Mouse (Mus musculus): ENCODE results near the gene Gcfc2. TPM values are rescaled to one million over a fixed set of nuclear protein-coding genes. Genes with fewer than 3 reads are reported as not detected.
A peak's percentile ranks its signal among the peaks of the same experiment; 100 is the strongest.

The Gcfc2 gene
- polyA plus RNA-seq, 1 experiment from 2014 or later = 10.1 TPM

DNA sequence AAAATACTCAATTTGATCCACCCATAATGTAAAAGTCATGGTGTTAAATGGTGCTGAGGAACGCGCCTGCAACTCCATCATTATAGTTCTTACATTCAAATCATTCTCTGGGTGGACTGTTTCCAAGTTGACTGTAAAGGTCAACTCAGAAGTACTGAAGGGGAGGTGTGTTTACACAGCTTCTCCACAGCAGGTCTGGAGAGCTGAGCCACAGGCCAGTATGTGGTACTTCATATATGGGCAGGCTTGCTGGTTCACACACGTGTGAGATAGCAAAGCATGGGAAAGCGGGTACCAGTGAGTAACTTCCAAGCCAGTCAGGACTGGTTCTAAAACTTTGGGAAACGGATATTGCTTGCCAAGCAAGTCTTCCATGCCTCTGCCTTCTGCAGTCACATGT lies 31.7 kb downstream of the Gcfc2 start:
- H3K36me3 ChIP-seq = peaks cover 92% of the 10 kb centered on the region
- no peaks in the 10 kb centered on the region for H3K4me1 ChIP-seq
- DNase-seq (ENCODE audit: low spot score) = no peak
- 95% methylated on average over 5 of the region's 5 CpGs for WGBS
- H3K9me3 ChIP-seq = no peaks in the 10 kb centered on the region; the same call in 1 of the 2 replicates
- no peak overlapping the region for H3K4me3 ChIP-seq
- H3K27ac ChIP-seq = no peak overlapping the region
- H3K27me3 ChIP-seq (ENCODE audit: insufficient read depth, poor library complexity, severe bottlenecking) = no peaks in the 10 kb centered on the region

- WGBS = 88% methylated on average over 4 of the region's 4 CpGs
- Histone ChIP-seq H3K4me3 (no peak overlapping the region), H3K27ac (no peak overlapping the region), H3K36me3 (peaks cover 92% of the 10 kb centered on the region), H3K27me3 (ENCODE audit: insufficient read depth, poor library complexity, severe bottlenecking) (no peaks in the 10 kb centered on the region), H3K9me3 (no peaks in the 10 kb centered on the region; the same call in 1 of the 2 replicates), H3K4me1 (no peaks in the 10 kb centered on the region)
- DNase-seq (ENCODE audit: low spot score) = no peak
These were observed 32.9 kb downstream of the Gcfc2 start for GRCm38 (mm10) chr6:81956399-81956798.

- no peak for DNase-seq (ENCODE audit: low spot score)
- peaks cover 91% of the 10 kb centered on the region for H3K36me3 ChIP-seq
- no peak overlapping the region for H3K4me3 ChIP-seq
- no peaks in the 10 kb centered on the region for H3K27me3 ChIP-seq (ENCODE audit: insufficient read depth, poor library complexity, severe bottlenecking)
- WGBS = 89% methylated on average over 11 of the region's 11 CpGs
- no peaks in the 10 kb centered on the region for H3K4me1 ChIP-seq
- H3K9me3 ChIP-seq = no peaks in the 10 kb centered on the region; the same call in 1 of the 2 replicates
- H3K27ac ChIP-seq = no peak overlapping the region
These were observed 34.5 kb downstream of the Gcfc2 start for GRCm38 (mm10) chr6:81957992-81958391.

DNA sequence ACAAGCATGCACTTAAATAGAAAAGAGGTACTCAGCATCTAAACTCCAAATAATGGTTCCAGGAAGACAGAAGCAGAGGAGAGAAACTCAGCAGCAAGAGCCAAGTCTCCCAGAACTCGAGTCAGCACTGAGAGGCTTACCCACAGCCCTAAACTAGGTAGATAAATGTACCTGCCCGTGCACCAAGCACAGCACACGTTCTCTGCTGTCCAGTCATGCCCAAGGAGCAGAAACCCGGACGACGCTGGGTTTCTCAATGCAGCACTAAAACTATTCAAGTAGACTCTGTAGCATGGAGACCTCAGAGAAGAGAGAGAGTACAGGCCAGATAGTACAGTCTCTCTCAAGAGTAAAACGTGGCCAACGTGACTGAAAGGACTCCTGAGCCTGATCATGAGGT lies 36.4 kb downstream of the Gcfc2 start:
- H3K4me1 ChIP-seq = peaks cover 5% of the 10 kb centered on the region; the same call in 1 of the 2 replicates
- 87% methylated on average over 8 of the region's 8 CpGs for WGBS
- no peak overlapping the region for H3K4me3 ChIP-seq
- H3K27ac ChIP-seq = no peak overlapping the region
- no peaks in the 10 kb centered on the region for H3K27me3 ChIP-seq (ENCODE audit: insufficient read depth, poor library complexity, severe bottlenecking)
- peaks cover 90% of the 10 kb centered on the region for H3K36me3 ChIP-seq
- no peaks in the 10 kb centered on the region; the same call in 1 of the 2 replicates for H3K9me3 ChIP-seq
- DNase-seq (ENCODE audit: low spot score) = no peak

- 96% methylated on average over 1 of the region's 1 CpGs for WGBS
These were observed 36.8 kb downstream of the Gcfc2 start for GRCm38 (mm10) chr6:81960284-81960683.

DNA sequence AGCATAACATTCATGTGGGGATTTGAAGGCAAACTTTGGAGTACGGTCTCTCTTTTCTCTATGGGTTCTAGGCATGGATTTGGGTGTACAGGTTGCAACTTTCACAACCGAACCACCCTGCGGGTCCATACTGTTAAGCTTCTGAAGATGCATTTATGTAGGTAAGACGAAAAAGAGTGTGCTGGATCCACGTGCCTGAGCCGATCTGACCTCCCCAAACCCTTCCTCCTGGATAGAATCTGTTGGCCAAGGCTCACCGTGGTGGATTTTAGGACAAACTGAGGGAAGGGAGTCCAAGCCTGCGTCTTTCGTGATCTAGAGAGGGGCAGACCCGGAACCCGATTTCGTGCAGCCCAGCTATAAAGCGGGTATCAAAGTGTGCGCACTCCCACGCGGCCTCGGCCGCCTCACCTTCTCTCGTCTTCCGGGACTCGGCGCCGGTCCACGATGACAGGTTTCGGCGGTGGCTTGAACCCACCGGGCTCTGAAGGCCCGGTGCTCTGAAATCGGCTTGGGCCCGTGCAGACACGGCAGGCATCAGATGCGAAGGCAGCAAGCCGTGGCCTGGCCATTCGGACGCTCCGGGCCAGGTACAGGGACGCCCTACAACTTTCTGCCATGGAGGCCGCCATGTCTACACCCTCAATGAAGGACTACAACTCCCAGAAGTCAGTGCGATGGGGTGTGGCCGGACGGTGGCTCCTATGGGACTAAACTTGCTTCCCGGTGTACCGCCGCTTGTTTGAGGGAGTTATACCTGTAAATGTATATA lies 42.0 kb downstream of the Gcfc2 start, which contains the start of gene Mrpl19:
Gene Mrpl19, minus strand, starts transcription at position 663 of the 772 bp plus-strand sequence.
- Histone ChIP-seq H3K4me3 (peak within 1 kb of the TSS; percentile 88), H3K27ac (peak within 1 kb of the TSS; percentile 93), H3K36me3 (peaks cover 34% of the 10 kb centered on the region), H3K27me3 (ENCODE audit: insufficient read depth, poor library complexity, severe bottlenecking) (no peaks in the 10 kb centered on the region), H3K4me1 (peaks cover 6% of the 10 kb centered on the region; the same call in 1 of the 2 replicates), H3K9me3 (no peaks in the 10 kb centered on the region)
- WGBS = under 1% methylated on average over 44 of the region's 44 CpGs
- DNase-seq (ENCODE audit: low spot score) = peak; percentile 96

More at GRCm38 (mm10) chr6:81960284-81960683, 36.8 kb downstream of the Gcfc2 start:
- Histone ChIP-seq H3K4me1 (peaks cover 6% of the 10 kb centered on the region; the same call in 1 of the 2 replicates), H3K27ac (no peak overlapping the region), H3K9me3 (no peaks in the 10 kb centered on the region; the same call in 1 of the 2 replicates), H3K27me3 (ENCODE audit: insufficient read depth, poor library complexity, severe bottlenecking) (no peaks in the 10 kb centered on the region), H3K36me3 (peaks cover 86% of the 10 kb centered on the region), H3K4me3 (no peak overlapping the region)
- DNase-seq (ENCODE audit: low spot score) = no peak

- DNase-seq (ENCODE audit: low spot score) = no peak
- Histone ChIP-seq H3K27me3 (ENCODE audit: insufficient read depth, poor library complexity, severe bottlenecking) (no peaks in the 10 kb centered on the region), H3K4me1 (peaks cover 6% of the 10 kb centered on the region; the same call in 1 of the 2 replicates), H3K27ac (peak overlapping the region; percentile 93), H3K9me3 (no peaks in the 10 kb centered on the region), H3K4me3 (peak overlapping the region; percentile 88), H3K36me3 (peaks cover 28% of the 10 kb centered on the region)
- 55% methylated on average over 2 of the region's 2 CpGs for WGBS
These were observed 42.6 kb downstream of the Gcfc2 start for GRCm38 (mm10) chr6:81966068-81966544.

DNA sequence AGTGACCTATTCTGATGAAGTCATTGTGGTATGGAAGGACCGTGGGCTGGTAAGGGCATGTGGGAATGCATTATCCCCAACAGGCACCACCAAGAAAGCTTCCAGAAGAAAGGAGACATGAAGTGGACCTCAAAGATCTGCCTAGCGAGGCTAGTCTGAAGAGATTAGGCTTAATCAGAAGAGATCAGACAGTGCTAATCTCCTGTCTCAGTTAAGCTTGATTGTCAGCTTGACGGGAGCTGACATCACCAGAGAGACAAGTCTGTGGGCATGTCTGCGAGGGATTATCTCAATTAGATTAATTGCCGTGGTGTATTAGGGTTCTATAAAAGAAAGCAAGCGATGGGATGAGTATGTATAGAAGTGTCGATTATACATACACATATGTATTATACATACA lies 47.7 kb downstream of the Gcfc2 start:
- Histone ChIP-seq H3K27me3 (ENCODE audit: insufficient read depth, poor library complexity, severe bottlenecking) (no peaks in the 10 kb centered on the region), H3K4me3 (no peak overlapping the region), H3K4me1 (no peaks in the 10 kb centered on the region), H3K36me3 (no peaks in the 10 kb centered on the region), H3K9me3 (no peaks in the 10 kb centered on the region), H3K27ac (no peak overlapping the region)
- DNase-seq (ENCODE audit: low spot score) = no peak
- WGBS = 71% methylated on average over 7 of the region's 7 CpGs

DNA sequence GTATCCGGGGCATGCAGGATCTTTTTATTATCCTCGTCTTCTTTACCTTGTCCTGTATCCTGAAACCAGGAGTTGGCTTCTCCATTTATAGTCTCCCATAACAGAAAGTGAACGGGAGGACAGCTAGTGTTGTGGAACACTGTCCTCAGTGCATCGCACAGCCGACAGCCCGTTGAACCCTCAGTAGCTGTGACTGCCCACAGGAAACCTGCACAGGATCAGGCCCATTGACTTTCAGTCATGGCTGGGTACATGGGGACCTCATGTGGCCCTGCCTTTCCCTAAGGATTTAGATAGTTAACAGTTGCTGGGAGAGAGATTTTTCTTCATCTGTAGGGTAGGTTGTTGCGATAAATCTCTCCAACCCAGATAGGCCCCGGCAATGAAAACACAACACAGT lies 49.1 kb downstream of the Gcfc2 start:
- 78% methylated on average over 8 of the region's 8 CpGs for WGBS
- H3K4me3 ChIP-seq = no peak overlapping the region
- no peaks in the 10 kb centered on the region for H3K27me3 ChIP-seq (ENCODE audit: insufficient read depth, poor library complexity, severe bottlenecking)
- no peaks in the 10 kb centered on the region for H3K36me3 ChIP-seq
- no peak overlapping the region for H3K27ac ChIP-seq
- no peaks in the 10 kb centered on the region for H3K9me3 ChIP-seq
- no peaks in the 10 kb centered on the region for H3K4me1 ChIP-seq
- no peak for DNase-seq (ENCODE audit: low spot score)

GRCm38 (mm10) chr6:81975971-81976621 lies 52.6 kb downstream of the Gcfc2 start:
- Histone ChIP-seq H3K4me3 (no peak overlapping the region), H3K4me1 (no peaks in the 10 kb centered on the region), H3K9me3 (no peaks in the 10 kb centered on the region), H3K27me3 (ENCODE audit: insufficient read depth, poor library complexity, severe bottlenecking) (no peaks in the 10 kb centered on the region), H3K27ac (no peak overlapping the region), H3K36me3 (no peaks in the 10 kb centered on the region)
- no peak for DNase-seq (ENCODE audit: low spot score)
- WGBS = 36% methylated on average over 7 of the region's 7 CpGs

DNA sequence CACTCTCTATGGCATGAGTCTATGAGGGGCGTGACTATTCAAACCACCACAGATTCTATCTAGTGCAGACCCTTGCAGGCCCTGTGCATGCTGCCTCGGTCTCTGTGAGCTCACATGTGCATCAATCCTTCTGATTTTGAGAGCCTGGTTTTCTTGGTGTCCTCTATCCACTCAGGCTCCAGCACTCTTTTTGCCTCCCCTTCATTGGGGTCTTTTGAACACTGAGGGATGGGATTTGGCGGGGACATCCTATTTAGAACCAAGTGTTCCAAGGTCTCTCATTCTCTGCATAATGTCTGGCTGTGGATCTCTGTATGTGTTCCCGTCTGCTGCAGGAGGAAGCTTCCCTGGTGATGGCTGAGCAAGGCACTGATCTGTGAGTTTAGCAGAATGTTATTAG lies 55.8 kb downstream of the Gcfc2 start:
- Histone ChIP-seq H3K27me3 (ENCODE audit: insufficient read depth, poor library complexity, severe bottlenecking) (no peaks in the 10 kb centered on the region), H3K36me3 (no peaks in the 10 kb centered on the region), H3K4me1 (no peaks in the 10 kb centered on the region), H3K4me3 (no peak overlapping the region), H3K27ac (no peak overlapping the region), H3K9me3 (no peaks in the 10 kb centered on the region)
- 75% methylated on average over 4 of the region's 4 CpGs for WGBS
- DNase-seq (ENCODE audit: low spot score) = no peak

GRCm38 (mm10) chr6:81986171-81986570 lies 62.7 kb downstream of the Gcfc2 start:
- H3K4me1 ChIP-seq = peaks cover 13% of the 10 kb centered on the region
- no peaks in the 10 kb centered on the region for H3K9me3 ChIP-seq
- DNase-seq (ENCODE audit: low spot score) = no peak
- no peak overlapping the region for H3K4me3 ChIP-seq
- H3K27me3 ChIP-seq (ENCODE audit: insufficient read depth, poor library complexity, severe bottlenecking) = peaks cover 11% of the 10 kb centered on the region
- H3K36me3 ChIP-seq = no peaks in the 10 kb centered on the region
- H3K27ac ChIP-seq = no peak overlapping the region
- 82% methylated on average over 8 of the region's 8 CpGs for WGBS

- Histone ChIP-seq H3K36me3 (no peaks in the 10 kb centered on the region), H3K9me3 (no peaks in the 10 kb centered on the region), H3K27me3 (ENCODE audit: insufficient read depth, poor library complexity, severe bottlenecking) (peaks cover 11% of the 10 kb centered on the region), H3K4me1 (peaks cover 13% of the 10 kb centered on the region), H3K4me3 (no peak overlapping the region), H3K27ac (no peak overlapping the region)
- no peak for DNase-seq (ENCODE audit: low spot score)
- WGBS = 42% methylated on average over 5 of the region's 5 CpGs
These were observed 63.1 kb downstream of the Gcfc2 start for GRCm38 (mm10) chr6:81986599-81986998.
